Mouse (Mus musculus): ENCODE measurements around the gene Sdhaf1. TPM values are rescaled to one million over a fixed set of nuclear protein-coding genes. Genes with fewer than 3 reads are reported as not detected.
A peak's percentile ranks its signal among the peaks of the same experiment; 100 is the strongest.

Sdhaf1 gene
- polyA plus RNA-seq, 1 experiment from 2014 or later = 6.6 TPM

DNA sequence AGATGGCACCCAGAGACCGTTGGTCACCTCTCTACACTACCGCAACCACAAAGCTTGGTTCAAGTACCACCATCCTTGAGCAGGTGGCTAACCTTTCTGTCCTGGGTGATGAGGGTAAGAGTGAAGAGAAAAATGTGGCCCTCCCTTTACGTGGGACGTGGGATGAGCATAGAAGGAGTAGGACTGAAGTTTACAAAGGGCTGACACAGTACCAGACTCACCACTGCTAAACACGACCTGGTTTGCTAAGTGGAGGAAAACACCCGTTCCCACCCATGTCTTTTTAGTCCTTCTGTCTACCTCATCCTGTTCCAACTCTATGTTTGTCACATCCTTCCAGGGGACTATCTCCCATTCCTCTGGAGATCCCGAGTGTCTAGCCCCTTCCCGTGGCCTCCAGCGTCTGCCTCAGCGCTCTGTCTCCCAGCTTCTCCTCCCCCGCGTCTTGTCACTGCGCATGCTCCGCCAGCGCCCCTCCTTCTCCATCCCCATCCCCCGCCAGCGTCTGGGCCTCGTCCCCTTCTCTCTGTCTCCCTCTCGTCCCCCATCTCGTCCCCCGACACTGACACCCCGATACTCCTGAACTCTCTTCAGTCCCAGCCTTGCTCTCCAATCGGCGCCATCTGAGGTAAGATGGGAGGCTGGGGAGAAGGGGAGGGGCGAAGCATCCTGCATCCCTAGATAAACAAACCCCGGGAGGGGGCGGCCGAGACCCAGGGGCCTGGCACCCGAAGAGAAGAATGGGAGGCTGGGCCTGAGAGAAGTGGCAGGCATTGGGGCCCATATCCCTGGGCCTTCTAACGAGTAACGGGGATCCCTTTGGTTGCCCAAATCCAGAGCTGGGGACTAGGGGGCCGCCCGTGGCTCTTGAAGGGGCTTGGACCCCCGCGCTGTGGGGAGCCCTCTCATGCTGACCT, 32.2 kb downstream of the Sdhaf1 start, which contains the start of gene Clip3:
Gene Clip3, plus strand, starts transcription at position 514 of the 917 bp plus-strand sequence.
- no peak within 1 kb of the TSS for H3K9ac ChIP-seq
- no peaks in the 10 kb centered on the region for H3K9me3 ChIP-seq (replicated peaks)
- no peak within 1 kb of the TSS for H3K27ac ChIP-seq
- ATAC-seq (ENCODE audit: low read depth) = no peak
- peak within 1 kb of the TSS; percentile 29 for H3K4me2 ChIP-seq
- peak within 1 kb of the TSS; percentile 35 for H3K4me3 ChIP-seq (replicated peaks)
- WGBS (ENCODE audit: insufficient replicate concordance) = 9% methylated on average over 35 of the region's 35 CpGs
- no peak for DNase-seq
- H3K4me1 ChIP-seq (replicated peaks) = no peaks in the 10 kb centered on the region
- H3K36me3 ChIP-seq = no peaks in the 10 kb centered on the region
- peaks cover 33% of the 10 kb centered on the region for H3K27me3 ChIP-seq

GRCm38 (mm10) chr7:30289714-30290399, 33.8 kb downstream of the Sdhaf1 start:
- H3K9me3 ChIP-seq (replicated peaks) = no peaks in the 10 kb centered on the region
- DNase-seq (no peak), ATAC-seq (ENCODE audit: low read depth) (no peak)
- WGBS (ENCODE audit: insufficient replicate concordance) = 46% methylated on average over 10 of the region's 10 CpGs
- no peak overlapping the region for H3K4me3 ChIP-seq (replicated peaks)
- H3K36me3 ChIP-seq = no peaks in the 10 kb centered on the region
- no peak overlapping the region for H3K4me2 ChIP-seq
- H3K9ac ChIP-seq = no peak overlapping the region
- peaks cover 33% of the 10 kb centered on the region for H3K27me3 ChIP-seq
- no peaks in the 10 kb centered on the region for H3K4me1 ChIP-seq (replicated peaks)
- no peak overlapping the region for H3K27ac ChIP-seq

DNA sequence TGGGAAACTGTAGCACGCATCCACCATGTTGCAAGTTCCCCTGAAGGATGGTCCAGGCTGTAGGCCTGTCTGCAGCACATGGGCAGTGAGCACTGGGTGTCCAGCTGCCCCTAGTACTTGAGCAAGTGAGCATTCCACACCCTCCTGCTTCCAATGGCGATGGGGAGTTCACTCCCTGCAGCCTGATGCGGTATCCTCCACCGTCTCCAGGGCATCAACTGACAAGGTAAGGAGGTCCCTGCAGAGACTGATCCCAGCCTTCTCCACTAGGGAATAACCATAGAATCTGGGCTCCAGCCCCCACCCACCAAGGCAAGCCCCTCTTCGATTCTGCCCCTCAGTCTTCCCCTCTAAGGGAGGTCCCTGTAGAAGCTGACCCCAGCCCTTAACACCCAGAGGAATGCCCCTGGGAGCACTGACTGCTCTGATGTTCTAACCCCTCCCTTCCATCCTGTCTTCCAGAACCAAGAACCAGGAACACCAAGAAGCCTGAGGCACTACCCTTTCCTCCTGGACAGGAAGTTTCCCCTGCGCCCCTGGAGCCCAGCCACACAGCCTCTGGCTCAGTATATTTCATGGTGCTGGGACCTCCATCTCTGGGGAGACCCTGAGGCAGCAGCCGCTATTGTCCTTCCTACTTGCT, 34.5 kb downstream of the Sdhaf1 start:
- Histone ChIP-seq H3K4me1 (replicated peaks) (no peaks in the 10 kb centered on the region), H3K4me3 (replicated peaks) (no peak overlapping the region), H3K36me3 (no peaks in the 10 kb centered on the region), H3K27me3 (peaks cover 33% of the 10 kb centered on the region), H3K4me2 (no peak overlapping the region), H3K27ac (no peak overlapping the region), H3K9ac (no peak overlapping the region), H3K9me3 (replicated peaks) (no peaks in the 10 kb centered on the region)
- no peak for DNase-seq
- no peak for ATAC-seq (ENCODE audit: low read depth)
- 60% methylated on average over 7 of the region's 7 CpGs for WGBS (ENCODE audit: insufficient replicate concordance)

- Histone ChIP-seq H3K36me3 (no peaks in the 10 kb centered on the region), H3K9me3 (replicated peaks) (no peaks in the 10 kb centered on the region), H3K4me1 (replicated peaks) (no peaks in the 10 kb centered on the region), H3K4me3 (replicated peaks) (no peak overlapping the region), H3K27ac (no peak overlapping the region), H3K9ac (no peak overlapping the region), H3K4me2 (no peak overlapping the region), H3K27me3 (peaks cover 33% of the 10 kb centered on the region)
- ATAC-seq (ENCODE audit: low read depth) (no peak), DNase-seq (no peak)
- 55% methylated on average over 6 of the region's 6 CpGs for WGBS (ENCODE audit: insufficient replicate concordance)
Measured at GRCm38 (mm10) chr7:30288046-30288445, 35.6 kb downstream of the Sdhaf1 start.

- Histone ChIP-seq H3K4me2 (no peak overlapping the region), H3K27me3 (peaks cover 28% of the 10 kb centered on the region), H3K9ac (no peak overlapping the region), H3K9me3 (replicated peaks) (no peaks in the 10 kb centered on the region), H3K36me3 (no peaks in the 10 kb centered on the region), H3K4me1 (replicated peaks) (no peaks in the 10 kb centered on the region), H3K27ac (no peak overlapping the region), H3K4me3 (replicated peaks) (no peak overlapping the region)
- ATAC-seq (ENCODE audit: low read depth) = no peak
- DNase-seq = no peak
- WGBS (ENCODE audit: insufficient replicate concordance) = 56% methylated on average over 8 of the region's 8 CpGs
Measured at GRCm38 (mm10) chr7:30286701-30287410, 36.8 kb downstream of the Sdhaf1 start.

GRCm38 (mm10) chr7:30282740-30283139, 41.0 kb downstream of the Sdhaf1 start:
- 64% methylated on average over 7 of the region's 7 CpGs for WGBS (ENCODE audit: insufficient replicate concordance)
- H3K9me3 ChIP-seq (replicated peaks) = no peaks in the 10 kb centered on the region
- peaks cover 26% of the 10 kb centered on the region for H3K4me1 ChIP-seq (replicated peaks)
- DNase-seq = no peak
- no peak overlapping the region for H3K4me3 ChIP-seq (replicated peaks)
- no peak overlapping the region for H3K4me2 ChIP-seq
- ATAC-seq (ENCODE audit: low read depth) = no peak
- H3K27ac ChIP-seq = no peak overlapping the region
- H3K9ac ChIP-seq = no peak overlapping the region
- H3K36me3 ChIP-seq = no peaks in the 10 kb centered on the region
- 0 out of 2 replicates have a peak, but pooled peaks cover 4% of the 10 kb centered on the region for H3K27me3 ChIP-seq

DNA sequence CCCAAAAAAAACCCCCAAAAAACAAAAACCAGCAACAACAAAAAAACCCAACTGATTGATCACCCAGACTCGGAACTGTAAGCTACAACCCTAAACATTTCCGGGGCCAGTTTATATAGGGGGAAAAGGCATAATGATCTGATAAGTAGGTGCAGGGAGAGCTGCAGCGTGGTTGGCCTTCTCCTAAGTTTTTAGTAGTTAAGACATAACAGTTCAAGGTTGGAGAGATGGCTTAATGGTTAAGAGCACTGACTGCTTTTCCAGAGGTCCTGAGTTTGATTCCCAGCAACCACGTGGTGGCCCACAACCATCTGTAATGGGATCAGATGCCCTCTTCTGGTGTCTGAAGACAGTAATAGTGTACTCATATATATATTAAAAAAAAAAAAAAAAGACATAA, 42.2 kb downstream of the Sdhaf1 start:
- 70% methylated on average over 4 of the region's 4 CpGs for WGBS (ENCODE audit: insufficient replicate concordance)
- Histone ChIP-seq H3K27me3 (no peaks in the 10 kb centered on the region), H3K4me3 (replicated peaks) (peak overlapping the region; percentile 81; the same call in 1 of the 2 replicates), H3K4me2 (peak overlapping the region; percentile 87), H3K36me3 (0 out of 2 replicates have a peak, but pooled peaks cover 4% of the 10 kb centered on the region), H3K27ac (no peak overlapping the region), H3K4me1 (replicated peaks) (peaks cover 33% of the 10 kb centered on the region), H3K9ac (no peak overlapping the region), H3K9me3 (replicated peaks) (no peaks in the 10 kb centered on the region)
- no peak for ATAC-seq (ENCODE audit: low read depth)
- DNase-seq = no peak

GRCm38 (mm10) chr7:30280670-30281138, 43.0 kb downstream of the Sdhaf1 start:
- H3K4me1 ChIP-seq (replicated peaks) = peaks cover 36% of the 10 kb centered on the region
- DNase-seq = peak; percentile 73
- H3K4me2 ChIP-seq = peak overlapping the region; percentile 87
- peak overlapping the region; percentile 81 for H3K4me3 ChIP-seq (replicated peaks)
- H3K27me3 ChIP-seq = no peaks in the 10 kb centered on the region
- 0% methylated on average over 20 of the region's 20 CpGs for WGBS (ENCODE audit: insufficient replicate concordance)
- H3K36me3 ChIP-seq = 0 out of 2 replicates have a peak, but pooled peaks cover 4% of the 10 kb centered on the region
- H3K9ac ChIP-seq = peak overlapping the region; percentile 62
- H3K9me3 ChIP-seq (replicated peaks) = no peaks in the 10 kb centered on the region
- peak; percentile 49 for ATAC-seq (ENCODE audit: low read depth)
- H3K27ac ChIP-seq = peak overlapping the region; percentile 97

GRCm38 (mm10) chr7:30279951-30280669, 43.6 kb downstream of the Sdhaf1 start, which contains the start of the genes Thap8 and Wdr62:
TSS of gene Thap8 (plus strand) at chr7:30280094.
TSS of gene Wdr62 (minus strand) at chr7:30280419.
- DNase-seq (peak; percentile 92), ATAC-seq (ENCODE audit: low read depth) (peak; percentile 89)
- no peaks in the 10 kb centered on the region for H3K9me3 ChIP-seq (replicated peaks)
- peak within 1 kb of the TSS; percentile 81 for H3K4me3 ChIP-seq (replicated peaks)
- H3K27me3 ChIP-seq = no peaks in the 10 kb centered on the region
- peak within 1 kb of the TSS; percentile 97 for H3K27ac ChIP-seq
- 0% methylated on average over 48 of the region's 49 CpGs for WGBS (ENCODE audit: insufficient replicate concordance)
- 0 out of 2 replicates have a peak, but pooled peaks cover 4% of the 10 kb centered on the region for H3K36me3 ChIP-seq
- H3K4me2 ChIP-seq = peak within 1 kb of the TSS; percentile 87
- peak within 1 kb of the TSS; percentile 87 for H3K9ac ChIP-seq
- H3K4me1 ChIP-seq (replicated peaks) = peaks cover 36% of the 10 kb centered on the region

DNA sequence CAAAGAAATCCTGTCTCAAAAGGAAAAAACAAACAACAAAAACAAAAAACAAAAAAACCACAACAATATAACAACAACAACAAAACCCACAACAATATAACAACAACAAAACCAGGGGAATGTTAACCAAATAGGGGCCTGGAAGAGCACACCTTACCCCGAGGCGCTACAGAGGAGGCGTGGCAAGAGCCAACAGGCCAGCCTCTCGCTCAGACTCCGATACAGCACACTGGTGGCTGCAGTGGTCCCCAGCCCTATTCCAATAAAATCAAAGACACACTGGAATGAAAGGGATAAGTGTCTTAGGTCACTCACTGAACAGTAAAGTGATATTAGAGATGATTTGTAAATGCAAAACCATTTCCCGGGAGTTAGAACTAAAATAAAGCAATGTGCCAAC, 44.2 kb downstream of the Sdhaf1 start:
- WGBS (ENCODE audit: insufficient replicate concordance) = under 1% methylated on average over 6 of the region's 6 CpGs

More for the DNA sequence above, 44.2 kb downstream of the Sdhaf1 start:
- Histone ChIP-seq H3K4me3 (replicated peaks) (peak overlapping the region; percentile 81), H3K27ac (peak overlapping the region; percentile 97), H3K4me1 (replicated peaks) (peaks cover 36% of the 10 kb centered on the region), H3K4me2 (peak overlapping the region; percentile 87), H3K9ac (peak overlapping the region; percentile 87), H3K9me3 (replicated peaks) (no peaks in the 10 kb centered on the region), H3K27me3 (no peaks in the 10 kb centered on the region), H3K36me3 (0 out of 2 replicates have a peak, but pooled peaks cover 4% of the 10 kb centered on the region)
- ATAC-seq (ENCODE audit: low read depth) (peak; percentile 56), DNase-seq (no peak)

All from liver, embryonic 13.5 days (tissue).